Mouse (Mus musculus) kidney, embryonic 14.5 days (tissue): ENCODE results near the gene Inpp4b. TPM values are rescaled to one million over a fixed set of nuclear protein-coding genes. Genes with fewer than 3 reads are reported as not detected.

ENCODE experiments used
- ATAC-seq: fragments of 200-750 bp; cut with Nextera tagmentation; 2 replicates; pipeline ENCODE4 v1.8.0; 2017; ENCODE audit warnings: moderate number of reproducible peaks, mild to moderate bottlenecking, moderate TSS enrichment, moderate library complexity; ENCODE audit not compliant: low FRiP score, low TSS enrichment
- H3K27ac ChIP-seq: fragments of 300-500 bp; sonication (generic); 2 replicates; pipeline ENCODE4 v1.5.1; 2014; ENCODE audit warnings: low read depth, mild to moderate bottlenecking, low read length, moderate library complexity, mixed read lengths
- H3K27me3 ChIP-seq: fragments of 300-500 bp; sonication (generic); 2 replicates; pipeline ENCODE4 v1.6.1; 2014; ENCODE audit warnings: mild to moderate bottlenecking, low read length; ENCODE audit not compliant: control insufficient read depth, insufficient read depth
- H3K36me3 ChIP-seq: fragments of 300-500 bp; sonication (generic); 2 replicates; pipeline ENCODE4 v1.6.1; 2014; ENCODE audit warnings: low read length, mixed read lengths; ENCODE audit not compliant: control insufficient read depth, insufficient read depth
- H3K4me1 ChIP-seq: fragments of 300-500 bp; sonication (generic); 2 replicates; pipeline ENCODE4 v1.6.1; 2014; ENCODE audit warnings: low read length, mixed read lengths; ENCODE audit not compliant: control insufficient read depth, insufficient read depth
- H3K4me2 ChIP-seq: fragments of 300-500 bp; sonication (generic); replicated peaks from 2 replicates; pipeline ENCODE4 v1.6.1; 2014; ENCODE audit warnings: low read depth, mild to moderate bottlenecking, low read length
- H3K4me3 ChIP-seq: fragments of 300-500 bp; sonication (generic); 2 replicates; pipeline ENCODE4 v1.5.1; 2014; ENCODE audit warnings: mild to moderate bottlenecking, low read length
- H3K9ac ChIP-seq: fragments of 300-500 bp; sonication (generic); 2 replicates; pipeline ENCODE4 v1.6.1; 2014; ENCODE audit warnings: low read depth, mild to moderate bottlenecking, low read length, moderate library complexity
- H3K9me3 ChIP-seq: fragments of 300-500 bp; sonication (generic); 2 replicates; pipeline ENCODE4 v1.6.1; 2016; ENCODE audit warnings: low read length; ENCODE audit not compliant: control insufficient read depth
- WGBS: fragments of 180-500 bp; shearing (Covaris S2); extraction: QIAGEN DNeasy Blood & Tissue Kit; methylation state at CpG from one replicate; pipeline ENCODE4 v1.1.7; 2014; 5-methylcytosine and 5-hydroxymethylcytosine counted together
- polyA plus RNA-seq: library from polyadenylated mRNA; unstranded; fragments of >200 nt; fragmentation: Nextera tagmentation; extraction: Ambion mirVana; gene quantifications from 2 replicates; pipeline ENCODE4 v1.2.1, GENCODE M21; 2014

Gene Inpp4b
- polyA plus RNA-seq, 1 experiment from 2014 or later = 12.3 TPM

- Histone ChIP-seq H3K27ac (no peak overlapping the region), H3K4me3 (peak overlapping the region; percentile 10; the same call in 1 of the 2 replicates), H3K9me3 (no peaks in the 10 kb centered on the region), H3K36me3 (no peaks in the 10 kb centered on the region), H3K27me3 (no peaks in the 10 kb centered on the region), H3K9ac (no peak overlapping the region), H3K4me2 (peak overlapping the region; percentile 38), H3K4me1 (peaks cover 10% of the 10 kb centered on the region)
- WGBS = 59% methylated on average over 2 of the region's 2 CpGs
- ATAC-seq = peak; percentile 60; the same call in 1 of the 2 replicates
Observed at GRCm38 (mm10) chr8:81768313-81768675, 425.9 kb downstream of the Inpp4b start.

DNA sequence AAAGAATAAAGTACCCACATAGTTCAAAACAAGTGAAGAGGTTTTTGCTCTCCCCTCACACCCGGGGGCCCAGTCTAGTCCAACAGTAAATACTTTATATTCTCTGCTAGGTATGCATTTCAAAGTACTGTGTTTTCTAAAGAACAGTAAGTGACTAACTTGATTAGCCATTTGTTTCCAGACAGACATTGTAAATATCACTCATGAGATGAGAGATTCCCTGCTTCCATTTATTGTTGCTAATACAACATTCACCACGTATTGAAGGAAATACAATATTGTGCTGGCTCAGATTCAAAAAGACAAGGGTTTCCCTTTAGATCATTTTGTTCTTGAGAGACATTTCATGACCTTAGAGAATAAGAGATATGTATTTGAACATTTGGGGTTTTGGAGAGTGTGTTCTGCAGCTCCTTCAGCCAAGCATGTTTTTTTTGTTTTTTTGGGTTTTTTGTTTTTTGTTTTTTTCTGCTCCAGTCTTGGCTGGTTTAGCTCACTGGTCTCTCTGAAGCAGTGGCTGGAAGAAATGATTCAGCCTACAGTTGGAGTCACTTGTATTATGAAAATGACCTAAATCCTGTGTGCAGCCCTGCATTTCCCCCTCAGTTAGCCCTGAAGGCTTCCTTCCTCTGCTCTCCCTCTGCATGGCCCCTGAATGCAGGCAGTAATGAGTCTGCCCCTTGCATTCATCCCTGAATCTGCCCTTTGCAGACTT is 426.5 kb downstream of the Inpp4b start:
- Histone ChIP-seq H3K27ac (no peak overlapping the region), H3K4me3 (0 out of 2 replicates have a peak overlapping the region, but pooled peaks have one; percentile 4), H3K9me3 (no peaks in the 10 kb centered on the region), H3K9ac (no peak overlapping the region), H3K27me3 (no peaks in the 10 kb centered on the region), H3K4me1 (peaks cover 10% of the 10 kb centered on the region), H3K4me2 (no peak overlapping the region), H3K36me3 (no peaks in the 10 kb centered on the region)
- no peak for ATAC-seq
- 50% methylated on average over 2 of the region's 2 CpGs for WGBS

DNA sequence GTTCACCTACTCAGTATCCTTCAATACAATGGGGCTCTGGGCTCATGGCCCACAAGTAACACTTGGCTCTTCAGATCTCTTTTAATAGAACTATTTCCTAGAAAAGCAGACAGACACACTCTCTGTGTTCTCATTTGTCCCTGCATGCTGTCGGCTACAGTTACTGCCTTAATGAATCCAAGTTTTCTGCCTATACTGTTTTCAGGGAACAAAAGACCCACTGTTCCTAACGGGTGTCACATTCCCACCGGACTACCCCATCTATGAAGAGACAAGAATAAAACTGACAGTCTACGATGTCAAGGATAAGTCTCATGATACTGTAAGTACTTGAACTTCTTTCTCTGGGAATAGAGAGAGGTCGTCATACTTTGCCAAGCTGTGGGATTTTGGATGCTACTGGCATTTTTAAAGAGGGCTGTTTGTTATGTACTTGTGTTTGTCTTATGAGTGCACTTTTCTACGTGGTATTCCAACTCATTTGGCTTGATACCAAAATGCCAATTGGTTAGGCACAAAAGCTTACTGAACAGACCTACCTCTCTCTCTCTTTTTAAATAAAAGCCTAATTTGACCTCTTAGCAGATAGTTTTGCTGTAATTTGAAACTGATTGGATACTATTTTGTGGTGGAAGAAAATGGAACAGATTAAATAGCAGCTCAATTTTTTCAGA is 428.4 kb downstream of the Inpp4b start:
- Histone ChIP-seq H3K36me3 (no peaks in the 10 kb centered on the region), H3K9me3 (no peaks in the 10 kb centered on the region), H3K9ac (no peak overlapping the region), H3K4me1 (peaks cover 10% of the 10 kb centered on the region), H3K4me2 (no peak overlapping the region), H3K27me3 (no peaks in the 10 kb centered on the region), H3K27ac (no peak overlapping the region), H3K4me3 (no peak overlapping the region)
- ATAC-seq = no peak
- 76% methylated on average over 6 of the region's 6 CpGs for WGBS

- H3K9ac ChIP-seq = no peak overlapping the region
- no peaks in the 10 kb centered on the region for H3K36me3 ChIP-seq
- H3K9me3 ChIP-seq = no peaks in the 10 kb centered on the region
- H3K4me3 ChIP-seq = no peak overlapping the region
- H3K27ac ChIP-seq = no peak overlapping the region
- no peaks in the 10 kb centered on the region for H3K27me3 ChIP-seq
- no peak overlapping the region for H3K4me2 ChIP-seq
- no peak for ATAC-seq
- H3K4me1 ChIP-seq = no peaks in the 10 kb centered on the region; the same call in 1 of the 2 replicates
- 93% methylated on average over 5 of the region's 5 CpGs for WGBS
Observed at GRCm38 (mm10) chr8:81772855-81773254, 430.5 kb downstream of the Inpp4b start.

- no peaks in the 10 kb centered on the region for H3K4me1 ChIP-seq
- no peak for ATAC-seq
- 81% methylated on average over 9 of the region's 9 CpGs for WGBS
- H3K9me3 ChIP-seq = no peaks in the 10 kb centered on the region
- no peaks in the 10 kb centered on the region for H3K36me3 ChIP-seq
- H3K4me2 ChIP-seq = no peak overlapping the region
- H3K27ac ChIP-seq = no peak overlapping the region
- no peak overlapping the region for H3K4me3 ChIP-seq
- no peak overlapping the region for H3K9ac ChIP-seq
- no peaks in the 10 kb centered on the region for H3K27me3 ChIP-seq
Observed at GRCm38 (mm10) chr8:81773305-81773965, 431.1 kb downstream of the Inpp4b start.

DNA sequence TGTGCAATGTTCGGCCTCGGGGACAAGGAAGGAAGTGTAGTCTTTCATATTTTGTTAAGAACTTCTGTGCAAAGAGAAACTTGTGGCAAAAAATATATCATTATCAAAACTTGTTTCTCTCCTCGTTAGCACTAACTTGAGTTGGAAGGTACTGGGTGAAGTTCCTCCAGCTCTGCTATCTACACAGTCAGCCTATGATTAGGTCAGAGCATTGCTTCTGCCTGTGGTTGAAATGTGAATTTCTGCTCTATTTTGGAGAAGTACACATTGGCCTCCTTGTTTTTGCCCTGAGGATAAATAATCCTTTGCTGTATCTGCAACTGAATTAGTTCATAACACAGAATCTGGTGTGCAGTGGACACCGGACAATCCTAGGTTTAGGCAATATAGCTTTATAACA is 431.7 kb downstream of the Inpp4b start:
- no peak overlapping the region for H3K9ac ChIP-seq
- no peak overlapping the region for H3K4me3 ChIP-seq
- H3K9me3 ChIP-seq = no peaks in the 10 kb centered on the region
- no peaks in the 10 kb centered on the region for H3K27me3 ChIP-seq
- H3K4me1 ChIP-seq = no peaks in the 10 kb centered on the region
- ATAC-seq = no peak
- no peak overlapping the region for H3K4me2 ChIP-seq
- no peak overlapping the region for H3K27ac ChIP-seq
- WGBS = 81% methylated on average over 4 of the region's 4 CpGs
- no peaks in the 10 kb centered on the region for H3K36me3 ChIP-seq

- WGBS = 58% methylated on average over 1 of the region's 1 CpGs
- Histone ChIP-seq H3K36me3 (no peaks in the 10 kb centered on the region), H3K9me3 (no peaks in the 10 kb centered on the region), H3K27me3 (no peaks in the 10 kb centered on the region), H3K27ac (no peak overlapping the region), H3K4me1 (no peaks in the 10 kb centered on the region), H3K9ac (no peak overlapping the region), H3K4me2 (no peak overlapping the region), H3K4me3 (no peak overlapping the region)
- no peak for ATAC-seq
Observed at GRCm38 (mm10) chr8:81774454-81774853, 432.1 kb downstream of the Inpp4b start.

GRCm38 (mm10) chr8:81776516-81777237 is 434.3 kb downstream of the Inpp4b start:
- H3K9ac ChIP-seq = no peak overlapping the region
- H3K9me3 ChIP-seq = no peaks in the 10 kb centered on the region
- H3K36me3 ChIP-seq = no peaks in the 10 kb centered on the region
- no peak overlapping the region for H3K27ac ChIP-seq
- no peak overlapping the region for H3K4me3 ChIP-seq
- no peak for ATAC-seq
- H3K4me2 ChIP-seq = no peak overlapping the region
- no peaks in the 10 kb centered on the region for H3K27me3 ChIP-seq
- WGBS = 47% methylated on average over 4 of the region's 4 CpGs
- no peaks in the 10 kb centered on the region for H3K4me1 ChIP-seq
